In the genomic region with DNA sequence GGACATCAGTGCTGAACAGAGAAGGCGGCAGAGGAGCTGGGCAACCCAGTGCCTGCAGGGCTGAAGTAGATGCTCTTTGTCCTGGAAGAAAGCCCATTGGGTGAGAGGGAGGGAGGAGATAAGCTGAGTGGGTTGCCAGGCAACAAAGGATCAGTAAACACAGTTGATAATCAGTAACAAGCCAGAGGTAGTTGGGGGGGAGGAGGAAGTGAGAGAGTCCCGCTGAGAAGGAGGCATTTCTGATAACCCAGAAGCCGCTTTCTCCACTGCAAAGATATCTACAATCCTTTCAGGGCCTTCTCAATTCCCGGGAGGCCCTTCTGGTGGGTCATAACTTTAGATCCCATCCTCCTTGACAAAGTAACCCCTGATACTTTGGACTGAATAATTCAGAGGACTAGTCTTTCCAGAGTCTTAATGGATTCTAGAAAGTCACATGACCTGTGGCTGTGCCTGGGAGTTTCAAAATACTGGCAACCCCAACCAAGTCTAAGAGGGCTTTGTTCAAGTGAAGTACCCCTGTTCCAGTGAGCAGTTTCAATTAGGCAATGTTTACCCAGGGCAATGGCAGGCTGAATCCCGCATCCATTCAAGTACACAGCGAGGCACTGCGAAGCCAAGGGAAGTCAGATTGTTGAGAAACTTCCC, we compare ENCODE assay signal across 8 mouse cellular contexts.
A peak's percentile ranks its signal among the peaks of the same experiment; 100 is the strongest.
DNase-seq lines count a peak whose midpoint lies in the region; TF ChIP-seq lines count a peak whose summit lies in the region.

No protein-coding gene starts in this region.

- peak overlapping the region; percentile 5; the same call in 1 of the 2 replicates for H3K27ac ChIP-seq in heart, adult 2 months

- no peak for TF ChIP-seq CTCF in heart, adult 2 months (IDR thresholded peaks at IDR 0.05)

- no peak overlapping the region for H3K4me3 ChIP-seq in heart, adult 2 months

- DNase-seq in left cerebral cortex, postnatal 4 days = peak; percentile 42
- DNase-seq in left cerebral cortex, adult 18-20 months (ENCODE audit: low spot score in 2 of 2) = no peak
- DNase-seq in c-Kit-positive CD71-negative TER-119-negative erythroid progenitor cells, embryonic 14.5 days (ENCODE audit: low read depth) = peak; percentile 74
- peak; percentile 34 to 79 for DNase-seq in heart, adult 2 months
- DNase-seq in kidney, adult 11 months = peak; percentile 86
- DNase-seq in lung, postnatal 10 days = peak; percentile 85
- peak; percentile 28 for DNase-seq in ovary, postnatal 14 days (ENCODE audit: low spot score)
- no peak for DNase-seq in left cerebral cortex, postnatal 36 days (ENCODE audit: low spot score in 2 of 2)

- TF ChIP-seq POLR2A in heart, adult 2 months (IDR thresholded peaks at IDR 0.05; ENCODE audit: insufficient read depth, low read depth, low read length) = no peak

- H3K27me3 ChIP-seq in heart, adult 2 months (ENCODE audit: control insufficient read depth, insufficient read depth, low read length) = no peaks in the 10 kb centered on the region

- H3K79me2 ChIP-seq in heart, adult 2 months (replicated peaks; ENCODE audit: control insufficient read depth, insufficient read depth, low read length) = no peaks in the 10 kb centered on the region

- peaks cover 10% of the 10 kb centered on the region for H3K4me1 ChIP-seq in heart, adult 2 months (ENCODE audit: control insufficient read depth, insufficient read depth, low read length)

- peak; percentile 70; the same call in 1 of the 2 replicates for TF ChIP-seq EP300 in heart, adult 2 months (IDR thresholded peaks at IDR 0.05; ENCODE audit: insufficient read depth, low read depth, low read length)

- no peaks in the 10 kb centered on the region for H3K36me3 ChIP-seq in heart, adult 2 months (ENCODE audit: control insufficient read depth, insufficient read depth, low read length)

- 22% methylated on average over 7 of the region's 7 CpGs for WGBS in heart, adult 2 months

- no peak overlapping the region for H3K9ac ChIP-seq in heart, adult 2 months (ENCODE audit: low read depth, low read length)

- intact Hi-C loops in left cerebral cortex, postnatal 4 days (cut with DNase I) = no loop called here
- intact Hi-C loops in heart, adult 2 months (cut with DNase I) = no loop called here
- intact Hi-C loops in left cerebral cortex, postnatal 36 days (cut with DNase I) = no loop called here

Comparison
In these comparisons a context has a peak if more than half of its experiments do, and no peak if none do; other contexts are left out.
1. DNase-seq: peak in left cerebral cortex, postnatal 4 days (single experiment), c-Kit-positive CD71-negative TER-119-negative erythroid progenitor cells, embryonic 14.5 days (single experiment), heart, adult 2 months (2 of 2), kidney, adult 11 months (single experiment), lung, postnatal 10 days (single experiment) and ovary, postnatal 14 days (single experiment); none in left cerebral cortex, adult 18-20 months (0 of 2) and left cerebral cortex, postnatal 36 days (0 of 2).